Mouse (Mus musculus) stomach, embryonic 14.5 days (tissue): ENCODE data around the gene Snrnp25. TPM values are rescaled to one million over a fixed set of nuclear protein-coding genes. Genes with fewer than 3 reads are reported as not detected.

ENCODE experiments used
- ATAC-seq: fragments of 200-750 bp; cut with Nextera tagmentation; 2 replicates; pipeline ENCODE4 v1.8.0; 2017; ENCODE audit warnings: low read depth, moderate TSS enrichment; ENCODE audit not compliant: insufficient number of reproducible peaks, insufficient read depth, low FRiP score
- H3K27ac ChIP-seq: fragments of 300-500 bp; sonication (generic); 2 replicates; pipeline ENCODE4 v1.5.1; 2014; ENCODE audit warnings: mild to moderate bottlenecking, low read length, moderate library complexity, mixed read lengths
- H3K27me3 ChIP-seq: fragments of 300-500 bp; sonication (generic); 2 replicates; pipeline ENCODE4 v1.6.1; 2014; ENCODE audit warnings: low read length, control low read depth, mixed read lengths; ENCODE audit not compliant: control insufficient read depth, insufficient read depth
- H3K36me3 ChIP-seq: fragments of 300-500 bp; sonication (generic); 2 replicates; pipeline ENCODE4 v1.6.1; 2014; ENCODE audit warnings: mild to moderate bottlenecking, control low read depth, low read length, moderate library complexity, mixed read lengths; ENCODE audit not compliant: control insufficient read depth, insufficient read depth
- H3K4me1 ChIP-seq: fragments of 300-500 bp; sonication (generic); 2 replicates; pipeline ENCODE4 v1.6.1; 2014; ENCODE audit warnings: low read length, control low read depth, mixed read lengths; ENCODE audit not compliant: control insufficient read depth, insufficient read depth
- H3K4me2 ChIP-seq: fragments of 300-500 bp; sonication (generic); replicated peaks from 2 replicates; pipeline ENCODE4 v1.6.1; 2014; ENCODE audit warnings: low read depth, low read length, control low read depth
- H3K4me3 ChIP-seq: fragments of 300-500 bp; sonication (generic); 2 replicates; pipeline ENCODE4 v1.5.1; 2014; ENCODE audit warnings: low read depth, low read length, control low read depth
- H3K9ac ChIP-seq: fragments of 300-500 bp; sonication (generic); replicated peaks from 2 replicates; pipeline ENCODE4 v1.6.1; 2014; ENCODE audit warnings: low read depth, mild to moderate bottlenecking, control low read depth, low read length, moderate library complexity, mixed read lengths
- H3K9me3 ChIP-seq: fragments of 300-500 bp; sonication (generic); 2 replicates; pipeline ENCODE4 v1.6.1; 2016; ENCODE audit warnings: low read depth, low read length, control low read depth; ENCODE audit not compliant: control insufficient read depth
- WGBS: fragments of 180-500 bp; shearing (Covaris S2); extraction: QIAGEN DNeasy Blood & Tissue Kit; methylation state at CpG from one replicate; pipeline ENCODE4 v1.1.7; 2014; 5-methylcytosine and 5-hydroxymethylcytosine counted together
- polyA plus RNA-seq: library from polyadenylated mRNA; unstranded; fragments of >200 nt; fragmentation: Nextera tagmentation; extraction: Ambion mirVana; gene quantifications from 2 replicates; pipeline ENCODE4 v1.2.1, GENCODE M21; 2014

Snrnp25 gene
- polyA plus RNA-seq, 1 experiment from 2014 or later, result 60.4 TPM

DNA sequence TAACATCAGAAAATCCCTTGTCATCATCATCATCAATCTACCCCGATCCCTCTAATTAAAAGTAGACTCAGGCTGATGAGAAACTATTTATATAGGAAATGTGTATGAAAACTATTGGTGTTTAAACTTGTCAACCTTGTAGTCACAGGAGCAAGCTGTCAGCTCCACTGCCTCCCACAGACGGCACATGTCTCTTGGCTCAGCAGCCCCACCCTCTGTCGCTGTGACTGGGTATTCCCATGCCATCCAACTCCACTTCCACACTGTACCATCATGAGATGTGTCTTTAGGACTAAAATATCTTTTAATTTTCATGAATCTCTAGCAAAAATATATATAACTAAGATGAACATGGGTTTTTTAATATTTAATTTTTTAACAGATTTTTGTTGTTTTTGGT lies 43.1 kb downstream of the Snrnp25 start:
- H3K4me2 ChIP-seq, result no peak overlapping the region
- 77% methylated on average over 3 of the region's 3 CpGs for WGBS
- H3K4me3 ChIP-seq, result no peak overlapping the region
- no peaks in the 10 kb centered on the region for H3K27me3 ChIP-seq
- no peak for ATAC-seq
- no peak overlapping the region for H3K27ac ChIP-seq
- H3K4me1 ChIP-seq, result no peaks in the 10 kb centered on the region
- H3K9ac ChIP-seq, result no peak overlapping the region
- peaks cover 52% of the 10 kb centered on the region for H3K36me3 ChIP-seq
- H3K9me3 ChIP-seq, result no peaks in the 10 kb centered on the region

DNA sequence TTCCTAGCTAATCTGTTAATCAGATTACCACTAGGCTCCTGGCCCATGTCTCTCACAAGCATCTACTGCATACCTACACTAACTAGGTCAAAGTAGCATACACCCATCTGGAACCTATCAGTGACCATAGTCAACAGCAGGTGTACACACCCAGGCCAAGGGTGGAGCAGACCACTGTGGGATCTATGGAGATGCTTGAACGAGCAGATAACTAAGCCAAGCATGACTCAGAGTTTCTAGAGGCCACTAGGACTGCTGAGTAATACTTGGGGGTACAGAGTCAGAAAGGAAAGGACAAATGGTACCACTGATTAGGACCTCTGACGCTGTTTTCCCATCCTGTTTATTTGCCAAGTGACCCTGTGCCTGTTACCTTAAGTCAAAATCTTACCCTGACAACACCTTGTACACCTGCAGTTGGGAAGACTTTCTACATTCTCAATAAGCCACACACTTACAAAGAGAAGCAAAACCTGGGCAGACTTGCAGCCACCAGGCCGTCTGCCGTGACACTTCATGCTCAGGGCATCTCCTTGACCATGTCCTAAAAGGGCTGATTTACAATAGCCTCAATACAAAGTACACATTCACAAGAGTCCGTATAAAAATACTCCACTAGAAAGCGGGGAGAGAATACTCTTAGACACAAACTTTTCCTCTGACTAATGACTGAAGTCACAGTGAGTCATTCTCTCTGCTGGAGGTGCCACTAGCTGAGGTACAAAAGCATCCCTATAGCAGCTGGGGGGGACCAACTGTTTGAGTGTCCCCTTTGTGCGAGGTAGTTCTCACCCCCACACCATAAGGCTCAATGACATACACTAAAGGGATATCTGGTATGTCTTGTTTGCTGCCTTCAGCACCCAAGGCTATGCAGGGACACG lies 45.9 kb downstream of the Snrnp25 start:
- H3K27me3 ChIP-seq, result no peaks in the 10 kb centered on the region
- peak; percentile 91; the same call in 1 of the 2 replicates for ATAC-seq
- H3K9me3 ChIP-seq, result no peaks in the 10 kb centered on the region
- peaks cover 38% of the 10 kb centered on the region for H3K36me3 ChIP-seq
- H3K9ac ChIP-seq, result no peak overlapping the region
- H3K4me1 ChIP-seq, result no peaks in the 10 kb centered on the region
- 80% methylated on average over 8 of the region's 8 CpGs for WGBS
- H3K4me3 ChIP-seq, result no peak overlapping the region
- no peak overlapping the region for H3K4me2 ChIP-seq
- no peak overlapping the region for H3K27ac ChIP-seq

GRCm38 (mm10) chr11:32253121-32253520 lies 47.9 kb downstream of the Snrnp25 start:
- ATAC-seq, result no peak
- Histone ChIP-seq H3K9me3 (no peaks in the 10 kb centered on the region), H3K4me1 (no peaks in the 10 kb centered on the region), H3K4me2 (no peak overlapping the region), H3K27ac (no peak overlapping the region), H3K36me3 (peaks cover 37% of the 10 kb centered on the region), H3K4me3 (no peak overlapping the region), H3K27me3 (no peaks in the 10 kb centered on the region), H3K9ac (no peak overlapping the region)
- 100% methylated on average over 1 of the region's 1 CpGs for WGBS

DNA sequence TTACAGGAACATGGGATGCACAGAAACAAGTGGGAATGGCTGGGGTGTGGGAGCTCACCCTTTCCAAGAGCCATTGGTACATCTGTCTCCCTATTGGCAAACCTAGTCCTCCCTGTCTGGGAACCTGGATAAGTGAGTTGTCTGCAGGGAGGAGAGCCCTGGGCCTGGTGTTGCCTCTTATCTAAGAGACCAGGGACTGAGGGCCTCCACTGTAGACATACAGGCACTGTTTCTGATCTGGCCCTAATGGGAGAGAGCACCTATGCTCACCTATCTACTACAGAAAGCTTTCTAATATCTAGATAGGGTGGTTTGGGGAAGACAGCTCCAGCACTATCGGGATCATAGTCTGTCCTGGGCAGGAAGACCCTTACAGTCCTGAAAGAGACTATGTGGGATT lies 50.9 kb downstream of the Snrnp25 start:
- no peak overlapping the region for H3K4me2 ChIP-seq
- H3K9ac ChIP-seq, result no peak overlapping the region
- ATAC-seq, result peak; percentile 88; the same call in 1 of the 2 replicates
- H3K4me1 ChIP-seq, result no peaks in the 10 kb centered on the region
- no peaks in the 10 kb centered on the region for H3K27me3 ChIP-seq
- no peak overlapping the region for H3K27ac ChIP-seq
- H3K36me3 ChIP-seq, result peaks cover 27% of the 10 kb centered on the region
- H3K9me3 ChIP-seq, result no peaks in the 10 kb centered on the region
- 95% methylated on average over 1 of the region's 1 CpGs for WGBS
- H3K4me3 ChIP-seq, result no peak overlapping the region

GRCm38 (mm10) chr11:32256566-32256965 lies 51.4 kb downstream of the Snrnp25 start:
- H3K4me3 ChIP-seq, result no peak overlapping the region
- H3K27me3 ChIP-seq, result no peaks in the 10 kb centered on the region
- no peak overlapping the region for H3K4me2 ChIP-seq
- WGBS, result 82% methylated on average over 3 of the region's 3 CpGs
- no peaks in the 10 kb centered on the region for H3K4me1 ChIP-seq
- no peak for ATAC-seq
- no peaks in the 10 kb centered on the region for H3K9me3 ChIP-seq
- no peak overlapping the region for H3K27ac ChIP-seq
- H3K36me3 ChIP-seq, result peaks cover 23% of the 10 kb centered on the region
- H3K9ac ChIP-seq, result no peak overlapping the region

Other genes with a start within 250 kb of the Snrnp25 start
- gene 4930524B15Rik, start 239.8 kb upstream of the Snrnp25 start, polyA plus RNA-seq, result 0.12 and 0.17 TPM in 2 replicates
- 2.6 and 2.7 TPM in 2 replicates for gene Nsg2, start 205.0 kb upstream of the Snrnp25 start, polyA plus RNA-seq
- gene Il9r, start 5.1 kb upstream of the Snrnp25 start, polyA plus RNA-seq, result 0.06 and 0.07 TPM in 2 replicates
- 46.1 and 46.5 TPM in 2 replicates for gene Rhbdf1, start 16.9 kb downstream of the Snrnp25 start, polyA plus RNA-seq
- 37.9 and 38.4 TPM in 2 replicates for gene Mpg, start 21.1 kb downstream of the Snrnp25 start, polyA plus RNA-seq
- 38.8 and 41.0 TPM in 2 replicates for gene Nprl3, start 62.3 kb downstream of the Snrnp25 start, polyA plus RNA-seq
- 93.0 and 133 TPM in 2 replicates for gene Hba-x, start 71.0 kb downstream of the Snrnp25 start, polyA plus RNA-seq
- gene Hba-a1, start 78.1 kb downstream of the Snrnp25 start, polyA plus RNA-seq, result 2,281 and 2,565 TPM in 2 replicates
- 0.71 TPM in 1 of 2 replicates, not detected in the other for gene Hbq1b, start 81.5 kb downstream of the Snrnp25 start, polyA plus RNA-seq
- gene Hba-a2, start 91.1 kb downstream of the Snrnp25 start, polyA plus RNA-seq, result 6,035 and 6,415 TPM in 2 replicates
- 1.0 TPM in 1 of 2 replicates, not detected in the other for gene Hbq1a, start 94.7 kb downstream of the Snrnp25 start, polyA plus RNA-seq
- gene Sh3pxd2b, start 142.4 kb downstream of the Snrnp25 start, polyA plus RNA-seq, result 31.7 and 34.6 TPM in 2 replicates
- 61.5 and 61.7 TPM in 2 replicates for gene Ubtd2, start 250.0 kb downstream of the Snrnp25 start, polyA plus RNA-seq